Mouse (Mus musculus) liver, adult 2 months (tissue): Measurements from ENCODE around the gene Med29. TPM values are rescaled to one million over a fixed set of nuclear protein-coding genes. Genes with fewer than 3 reads are reported as not detected.

ENCODE experiments used
- DNase-seq: peaks from one replicate; pipeline ENCODE4 v3.0.0-alpha.2; 2011; ENCODE audit warnings: low read depth, low spot score; ENCODE audit errors: extremely low read depth
- H3K27ac ChIP-seq: fragments of 200-500 bp; replicated peaks from 2 replicates; pipeline ENCODE4 v1.5.1; 2012; ENCODE audit warnings: low read depth, mild to moderate bottlenecking, control low read depth, inconsistent platforms, low read length; ENCODE audit not compliant: insufficient read depth
- H3K27me3 ChIP-seq: fragments of 200-500 bp; 2 replicates; pipeline ENCODE4 v1.6.1; 2012; ENCODE audit warnings: mild to moderate bottlenecking, moderate library complexity, low read length, inconsistent platforms; ENCODE audit not compliant: control insufficient read depth, insufficient read depth
- H3K36me3 ChIP-seq: fragments of 200-500 bp; 2 replicates; pipeline ENCODE4 v1.6.1; 2012; ENCODE audit warnings: low read length, inconsistent platforms; ENCODE audit not compliant: control insufficient read depth, insufficient read depth
- H3K4me1 ChIP-seq: fragments of 200-500 bp; 2 replicates; pipeline ENCODE4 v1.6.1; 2011; ENCODE audit warnings: low read length; ENCODE audit not compliant: control insufficient read depth, insufficient read depth
- H3K4me3 ChIP-seq: fragments of 200-500 bp; 2 replicates; pipeline ENCODE4 v1.5.1; 2011; ENCODE audit warnings: low read depth, mild to moderate bottlenecking, control low read depth, low read length, moderate library complexity; ENCODE audit not compliant: insufficient read depth
- H3K79me2 ChIP-seq: fragments of 200-500 bp; 2 replicates; pipeline ENCODE4 v1.6.1; 2012; ENCODE audit warnings: inconsistent platforms, mild to moderate bottlenecking, low read length, moderate library complexity; ENCODE audit not compliant: control insufficient read depth, insufficient read depth
- H3K9ac ChIP-seq: fragments of 200-500 bp; 2 replicates; pipeline ENCODE4 v1.6.1; 2012; ENCODE audit warnings: low read depth, mild to moderate bottlenecking, control low read depth, inconsistent platforms, low read length
- CTCF ChIP-seq: fragments of 200-500 bp; IDR thresholded peaks from 2 replicates; pipeline ENCODE4 v1.5.1; 2011; ENCODE audit warnings: low read depth, low read length, control low read depth
- POLR2A ChIP-seq: fragments of 200-500 bp; IDR thresholded peaks from 2 replicates; pipeline ENCODE4 v1.6.1; 2011; ENCODE audit warnings: low read length, control low read depth; ENCODE audit not compliant: insufficient read depth; ENCODE audit errors: extremely low read depth
- WGBS: fragments of 180-500 bp; shearing (Covaris S2); methylation state at CpG from one replicate; pipeline ENCODE4 v1.1.7; 2018; 5-methylcytosine and 5-hydroxymethylcytosine counted together
- polyA plus RNA-seq: library from polyadenylated mRNA; depleted of rRNA; stranded (reverse); fragments of >200 nt; gene quantifications from 2 replicates; pipeline ENCODE4 v1.2.3, GENCODE M21; 2012
- total RNA-seq: library from RNA; depleted of rRNA; stranded (reverse); fragments of >200 nt; gene quantifications from 2 replicates; pipeline ENCODE4 v1.2.3, GENCODE M21; 2014

Med29 gene
- total and polyA plus RNA-seq, 2 experiments, result 13.4 to 49.2 TPM

- WGBS, result under 1% methylated on average over 9 of the region's 9 CpGs
- Histone ChIP-seq H3K27ac (peak overlapping the region; percentile 70), H3K79me2 (peaks cover 12% of the 10 kb centered on the region), H3K27me3 (no peaks in the 10 kb centered on the region), H3K36me3 (peaks cover 8% of the 10 kb centered on the region), H3K9ac (peak overlapping the region; percentile 66), H3K4me1 (peaks cover 3% of the 10 kb centered on the region; the same call in 1 of the 2 replicates), H3K4me3 (peak overlapping the region; percentile 41)
- DNase-seq, result peak; percentile 76
- TF ChIP-seq POLR2A (no peak), CTCF (no peak)
These were observed 19.4 kb downstream of the Med29 start for GRCm38 (mm10) chr7:28373131-28373581.

GRCm38 (mm10) chr7:28372251-28373108 is 20.0 kb downstream of the Med29 start, which contains the start of gene Plekhg2:
Plekhg2 (minus strand) TSS chr7:28372599.
- Histone ChIP-seq H3K79me2 (peaks cover 5% of the 10 kb centered on the region), H3K9ac (peak within 1 kb of the TSS; percentile 81), H3K36me3 (peaks cover 4% of the 10 kb centered on the region; the same call in 1 of the 2 replicates), H3K27ac (peak within 1 kb of the TSS; percentile 70), H3K4me1 (peaks cover 3% of the 10 kb centered on the region; the same call in 1 of the 2 replicates), H3K4me3 (peak within 1 kb of the TSS; percentile 84), H3K27me3 (no peaks in the 10 kb centered on the region)
- TF ChIP-seq CTCF, result peak; percentile 58
- 0 out of 2 replicates have a peak, but pooled peaks have one; percentile 27 for TF ChIP-seq POLR2A
- peak; percentile 98 for DNase-seq
- under 1% methylated on average over 61 of the region's 66 CpGs for WGBS

- no peaks in the 10 kb centered on the region for H3K36me3 ChIP-seq
- no peak for TF ChIP-seq CTCF
- no peak for TF ChIP-seq POLR2A
- H3K9ac ChIP-seq, result peak overlapping the region; percentile 81
- DNase-seq, result no peak
- H3K4me3 ChIP-seq, result peak overlapping the region; percentile 84
- H3K79me2 ChIP-seq, result no peaks in the 10 kb centered on the region
- peaks cover 3% of the 10 kb centered on the region; the same call in 1 of the 2 replicates for H3K4me1 ChIP-seq
- H3K27me3 ChIP-seq, result no peaks in the 10 kb centered on the region
- 6% methylated on average over 41 of the region's 43 CpGs for WGBS
- peak overlapping the region; percentile 40; the same call in 1 of the 2 replicates for H3K27ac ChIP-seq
These were observed 21.0 kb downstream of the Med29 start for GRCm38 (mm10) chr7:28371514-28371989.

DNA sequence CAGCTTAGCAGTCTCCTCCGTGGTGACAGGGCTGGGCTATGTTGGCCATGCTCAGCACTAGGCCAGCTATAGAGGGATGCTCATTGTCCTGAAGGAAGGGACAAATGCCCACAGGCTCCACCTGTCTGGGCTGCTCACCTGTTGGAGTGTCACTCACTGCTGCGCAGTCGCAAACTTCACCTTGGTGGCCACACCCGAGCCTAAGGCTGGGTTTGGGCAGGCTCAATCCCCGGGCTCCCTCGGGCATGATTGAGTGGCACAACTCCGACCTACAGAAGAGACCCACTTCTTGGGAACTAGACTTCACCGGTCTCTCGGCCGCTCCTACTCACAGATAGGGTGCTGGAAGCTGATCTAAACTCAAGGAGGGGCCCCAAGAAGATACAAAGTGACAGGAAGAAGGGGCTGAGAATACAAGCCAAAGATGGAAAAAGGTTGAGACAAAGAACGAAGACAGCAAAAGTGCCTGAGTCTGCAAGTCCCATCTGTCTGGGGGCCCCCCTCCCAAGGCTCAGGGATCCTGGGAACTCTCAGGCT is 21.5 kb downstream of the Med29 start:
- DNase-seq, result no peak
- Histone ChIP-seq H3K36me3 (no peaks in the 10 kb centered on the region), H3K4me3 (peak overlapping the region; percentile 84; the same call in 1 of the 2 replicates)

GRCm38 (mm10) chr7:28370051-28370450 is 22.5 kb downstream of the Med29 start:
- TF ChIP-seq POLR2A (no peak), CTCF (no peak)
- Histone ChIP-seq H3K9ac (no peak overlapping the region), H3K27me3 (no peaks in the 10 kb centered on the region), H3K36me3 (no peaks in the 10 kb centered on the region), H3K4me1 (no peaks in the 10 kb centered on the region; the same call in 1 of the 2 replicates), H3K4me3 (no peak overlapping the region), H3K27ac (no peak overlapping the region), H3K79me2 (no peaks in the 10 kb centered on the region)
- 96% methylated on average over 14 of the region's 14 CpGs for WGBS
- no peak for DNase-seq

More for the DNA sequence above, 21.5 kb downstream of the Med29 start:
- H3K27ac ChIP-seq, result no peak overlapping the region
- WGBS, result 49% methylated on average over 11 of the region's 11 CpGs
- no peaks in the 10 kb centered on the region for H3K27me3 ChIP-seq
- TF ChIP-seq CTCF (no peak; the same call in 1 of the 2 replicates), POLR2A (no peak)
- peak overlapping the region; percentile 81 for H3K9ac ChIP-seq
- no peaks in the 10 kb centered on the region for H3K79me2 ChIP-seq
- H3K4me1 ChIP-seq, result peaks cover 3% of the 10 kb centered on the region; the same call in 1 of the 2 replicates
